Mouse (Mus musculus) heart, adult 2 months (tissue): ENCODE measurements around the gene Gm45062. TPM values are rescaled to one million over a fixed set of nuclear protein-coding genes. Genes with fewer than 3 reads are reported as not detected.
"Not testable (repeated sequence)": the region's sequence is repeated elsewhere in the genome, so short reads cannot be mapped to it uniquely, and the experiment has no call there.

Experiments
- DNase-seq, 2 experiments: peaks; one replicate each; pipeline ENCODE4 v3.0.0; 2021
- H3K27ac ChIP-seq: fragments of 200-600 bp; 2 replicates; pipeline ENCODE4 v1.8.1; 2022
- H3K27me3 ChIP-seq: fragments of 200-500 bp; 2 replicates; pipeline ENCODE4 v1.6.1; 2012; ENCODE audit warnings: mild to moderate bottlenecking, low read length, inconsistent platforms, mixed read lengths; ENCODE audit not compliant: control insufficient read depth, insufficient read depth
- H3K36me3 ChIP-seq: fragments of 200-500 bp; 2 replicates; pipeline ENCODE4 v1.6.1; 2012; ENCODE audit warnings: low read length, inconsistent platforms; ENCODE audit not compliant: control insufficient read depth, insufficient read depth
- H3K4me1 ChIP-seq: fragments of 200-500 bp; 2 replicates; pipeline ENCODE4 v1.6.1; 2011; ENCODE audit warnings: low read length; ENCODE audit not compliant: control insufficient read depth, insufficient read depth
- H3K4me3 ChIP-seq: fragments of 200-600 bp; 2 replicates; pipeline ENCODE4 v1.8.1; 2022
- H3K79me2 ChIP-seq: fragments of 200-500 bp; replicated peaks from 2 replicates; pipeline ENCODE4 v1.6.1; 2012; ENCODE audit warnings: mild to moderate bottlenecking, inconsistent platforms, low read length, moderate library complexity, mixed read lengths; ENCODE audit not compliant: control insufficient read depth, insufficient read depth
- H3K9ac ChIP-seq: fragments of 200-500 bp; 2 replicates; pipeline ENCODE4 v1.6.1; 2012; ENCODE audit warnings: low read depth, mild to moderate bottlenecking, control low read depth, inconsistent platforms, low read length, mixed read lengths
- CTCF ChIP-seq: fragments of 200-600 bp; IDR thresholded peaks from 2 replicates; pipeline ENCODE4 v1.8.1; 2022; ENCODE audit warnings: antibody characterized with exemption, mild to moderate bottlenecking, moderate library complexity
- EP300 ChIP-seq: fragments of 200-500 bp; IDR thresholded peaks from 2 replicates; pipeline ENCODE4 v1.6.1; 2011; ENCODE audit warnings: low read depth, low read length, control low read depth; ENCODE audit not compliant: insufficient read depth
- POLR2A ChIP-seq: fragments of 200-500 bp; IDR thresholded peaks from 2 replicates; pipeline ENCODE4 v1.6.1; 2011; ENCODE audit warnings: mild to moderate bottlenecking, low read depth, low read length, control low read depth; ENCODE audit not compliant: insufficient read depth
- WGBS: fragments of 180-500 bp; shearing (Covaris S2); methylation state at CpG from one replicate; pipeline ENCODE4 v1.1.7; 2018; 5-methylcytosine and 5-hydroxymethylcytosine counted together
- intact Hi-C: fragments of 180-260 bp; cut with DNase I; formaldehyde crosslinking; loops from one replicate; pipeline ENCODE4 v1.15.1; 2025
- polyA plus RNA-seq: library from polyadenylated mRNA; depleted of rRNA; stranded (reverse); fragments of >200 nt; gene quantifications from 2 replicates; pipeline ENCODE4 v1.2.3, GENCODE M21; 2012
- total RNA-seq, 2 experiments: library from RNA; stranded (reverse); gene quantifications; 2 replicates each; pipeline ENCODE4 v1.2.3; 2021

Gene Gm45062
- total and polyA plus RNA-seq, 3 experiments, result 0.57 to 1.9 TPM; not detected in 1

DNA sequence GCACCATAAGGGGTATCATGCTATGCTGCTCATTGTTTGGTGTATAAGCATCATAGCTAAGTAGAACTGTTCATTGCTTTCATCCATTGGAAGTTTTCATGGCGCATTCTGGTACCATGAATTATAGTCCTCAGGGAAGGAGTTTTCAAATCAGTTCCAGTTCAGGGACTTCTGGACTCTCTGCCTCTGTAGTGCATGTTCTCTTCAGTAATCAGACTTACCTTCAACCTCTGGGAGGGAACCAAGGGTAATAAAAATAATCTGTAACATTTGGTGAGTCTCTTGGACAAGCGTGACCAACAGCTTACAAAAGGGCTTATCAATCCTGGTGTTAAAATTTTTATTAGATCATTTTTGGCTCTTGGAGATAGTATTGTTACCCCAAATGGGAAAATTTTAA is 60.3 kb downstream of the Gm45062 start:
- Histone ChIP-seq H3K27ac (no peak overlapping the region), H3K79me2 (no peaks in the 10 kb centered on the region), H3K9ac (no peak overlapping the region), H3K36me3 (no peaks in the 10 kb centered on the region), H3K4me1 (no peaks in the 10 kb centered on the region), H3K27me3 (no peaks in the 10 kb centered on the region), H3K4me3 (no peak overlapping the region)
- TF ChIP-seq CTCF, result no peak
- intact Hi-C loops, result no loop called here
- WGBS, result 79% methylated on average over 2 of the region's 2 CpGs
- no peak for DNase-seq

DNA sequence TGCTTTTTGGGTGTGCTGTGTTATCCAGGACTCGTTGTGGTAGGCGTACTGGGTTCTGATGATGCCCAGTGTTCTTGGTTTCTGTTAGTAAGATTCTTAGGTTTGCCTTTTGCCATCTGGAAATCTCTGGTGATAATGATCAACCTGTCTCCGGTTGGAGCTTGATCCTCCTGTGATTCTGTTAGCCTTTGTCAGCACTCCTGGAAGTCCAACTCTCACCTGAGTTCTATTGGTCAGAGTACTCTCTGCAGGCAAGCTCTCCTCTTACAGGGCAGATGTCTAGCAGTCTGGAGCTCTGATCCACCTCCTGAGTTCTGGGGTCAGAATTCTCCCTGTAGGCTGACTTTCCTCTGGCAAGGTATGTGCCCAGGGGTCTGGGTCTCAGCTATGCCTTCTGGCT is 72.2 kb downstream of the Gm45062 start:
- H3K4me1 ChIP-seq, intact Hi-C loops, H3K36me3 ChIP-seq, H3K4me3 ChIP-seq, H3K79me2 ChIP-seq, H3K27ac ChIP-seq, DNase-seq, H3K27me3 ChIP-seq, H3K9ac ChIP-seq: not testable (repeated sequence)
- 99% methylated on average over 3 of the region's 3 CpGs for WGBS

DNA sequence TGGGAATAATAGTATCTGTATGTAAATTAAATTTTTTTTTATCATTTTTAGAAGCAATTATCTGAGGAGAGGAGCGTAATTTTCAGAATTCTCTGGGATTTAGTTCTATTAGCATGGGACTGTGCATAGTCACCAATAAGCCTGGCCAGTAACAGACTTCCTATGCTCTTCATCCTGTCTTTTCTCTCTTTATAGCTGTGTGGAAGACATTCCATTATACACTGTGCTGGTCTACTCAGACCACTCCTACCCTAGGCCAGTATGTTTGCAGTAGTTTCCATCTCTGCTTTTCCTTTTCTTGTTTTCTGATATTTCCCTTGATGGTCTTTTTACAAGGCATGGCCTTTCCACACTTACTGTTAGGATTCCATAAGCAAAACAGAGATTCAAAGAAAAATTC is 74.1 kb downstream of the Gm45062 start:
- no peak overlapping the region for H3K9ac ChIP-seq
- TF ChIP-seq EP300 (no peak), CTCF (no peak), POLR2A (no peak)
- 100% methylated on average over 1 of the region's 1 CpGs for WGBS
- H3K4me3 ChIP-seq, result no peak overlapping the region
- no peak for DNase-seq
- no peaks in the 10 kb centered on the region for H3K27me3 ChIP-seq
- H3K36me3 ChIP-seq, result no peaks in the 10 kb centered on the region
- no peak overlapping the region for H3K27ac ChIP-seq
- H3K4me1 ChIP-seq, result no peaks in the 10 kb centered on the region; the same call in 1 of the 2 replicates
- intact Hi-C loops, result no loop called here
- no peaks in the 10 kb centered on the region for H3K79me2 ChIP-seq

DNA sequence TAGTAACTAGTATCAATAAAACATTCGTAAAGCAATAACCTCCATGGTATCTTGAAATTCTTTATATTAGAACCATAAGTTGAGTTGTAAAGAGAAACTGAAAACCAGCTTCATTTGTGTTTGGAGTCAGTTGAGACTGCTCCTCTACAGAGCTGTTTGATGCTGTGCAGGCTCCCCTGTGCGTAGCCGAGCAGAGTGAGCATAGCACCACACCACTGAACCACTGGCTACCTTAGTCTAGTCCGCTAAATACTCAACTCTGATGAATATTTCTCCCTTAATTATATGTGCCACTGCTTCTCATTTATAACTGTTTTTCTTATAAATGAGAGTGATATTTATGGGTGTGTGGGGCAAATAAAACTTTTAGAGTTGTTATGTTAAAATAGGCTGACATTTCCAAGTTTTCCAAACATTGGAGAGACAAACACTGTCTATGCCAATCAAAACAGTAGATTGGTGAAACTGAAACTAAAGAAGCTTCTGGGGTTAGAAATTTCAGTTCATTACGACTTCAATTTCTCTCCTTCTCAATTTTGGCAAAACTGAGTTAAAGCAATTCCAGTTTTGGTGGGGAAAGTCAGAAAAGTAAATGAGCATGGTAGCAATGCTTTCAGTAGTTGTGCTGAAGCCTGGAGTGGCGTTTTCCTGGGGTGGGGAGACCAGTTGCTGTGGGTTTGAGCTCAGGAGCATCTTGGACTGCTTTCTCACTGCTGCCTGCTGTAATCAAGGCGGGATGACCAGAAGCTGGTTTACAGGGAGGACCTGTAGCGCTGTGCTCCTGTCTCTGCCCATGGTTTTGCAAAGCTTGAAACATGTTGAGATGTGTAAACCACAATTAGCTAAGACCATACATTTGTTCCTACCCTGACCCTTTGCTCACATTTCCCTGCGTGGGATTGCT is 77.5 kb downstream of the Gm45062 start:
- Histone ChIP-seq H3K9ac (peak overlapping the region; percentile 5), H3K4me3 (peak overlapping the region; percentile 36), H3K4me1 (no peaks in the 10 kb centered on the region; the same call in 1 of the 2 replicates), H3K27me3 (no peaks in the 10 kb centered on the region), H3K27ac (peak overlapping the region; percentile 56), H3K36me3 (no peaks in the 10 kb centered on the region), H3K79me2 (no peaks in the 10 kb centered on the region)
- TF ChIP-seq POLR2A, result no peak
- TF ChIP-seq EP300, result no peak
- no peak for TF ChIP-seq CTCF
- DNase-seq, result peak; percentile 24 to 36
- 62% methylated on average over 9 of the region's 9 CpGs for WGBS
- intact Hi-C loops, result no loop called here

DNA sequence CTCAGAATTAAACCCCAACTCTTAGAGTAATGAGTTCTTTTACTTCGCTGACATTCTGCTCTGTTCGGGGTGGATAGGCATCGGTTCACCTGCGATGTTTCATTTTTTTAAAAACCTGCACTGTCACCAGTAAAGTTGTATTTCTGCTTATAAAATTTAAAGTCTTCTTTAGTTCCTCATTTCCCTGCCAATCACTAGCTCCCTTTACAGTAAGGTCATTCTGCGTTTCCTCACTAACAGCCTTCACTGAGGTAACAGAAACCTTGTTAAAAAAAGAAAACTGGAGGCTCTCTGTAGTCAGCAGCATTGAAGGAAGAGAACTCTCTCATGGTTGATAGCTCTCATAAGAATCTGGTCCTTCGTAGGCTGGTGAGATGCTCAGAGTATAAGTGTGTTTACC is 80.2 kb downstream of the Gm45062 start:
- Histone ChIP-seq H3K4me1 (no peaks in the 10 kb centered on the region; the same call in 1 of the 2 replicates), H3K27ac (no peak overlapping the region), H3K79me2 (no peaks in the 10 kb centered on the region), H3K27me3 (no peaks in the 10 kb centered on the region), H3K4me3 (no peak overlapping the region), H3K9ac (no peak overlapping the region), H3K36me3 (no peaks in the 10 kb centered on the region)
- DNase-seq, result no peak
- intact Hi-C loops, result no loop called here
- no peak for TF ChIP-seq CTCF
- TF ChIP-seq EP300, result no peak
- TF ChIP-seq POLR2A, result no peak
- 94% methylated on average over 6 of the region's 6 CpGs for WGBS

DNA sequence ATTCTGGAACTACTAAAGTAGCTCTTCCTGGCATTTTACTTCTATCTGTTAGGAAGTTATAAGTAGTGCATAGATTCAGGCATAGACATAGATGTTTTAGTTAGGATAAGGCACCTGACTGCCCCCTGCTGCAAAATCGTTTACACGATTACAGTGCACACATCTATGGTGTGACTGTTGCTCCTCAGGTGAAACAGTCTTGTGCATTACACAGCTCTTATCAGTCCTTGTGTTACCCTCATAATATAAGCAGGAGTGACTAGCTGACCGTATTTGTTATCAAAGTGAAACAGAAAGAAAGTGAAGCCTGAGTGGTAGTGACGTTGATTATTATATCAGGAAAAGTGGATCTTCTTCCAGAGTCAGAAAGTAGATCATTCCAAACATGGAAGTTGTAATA is 84.0 kb downstream of the Gm45062 start:
- H3K27me3 ChIP-seq, result no peaks in the 10 kb centered on the region
- 86% methylated on average over 4 of the region's 4 CpGs for WGBS
- TF ChIP-seq POLR2A (no peak), EP300 (no peak), CTCF (no peak)
- no peaks in the 10 kb centered on the region for H3K4me1 ChIP-seq
- H3K36me3 ChIP-seq, result no peaks in the 10 kb centered on the region
- DNase-seq, result no peak
- H3K27ac ChIP-seq, result no peak overlapping the region
- H3K9ac ChIP-seq, result no peak overlapping the region
- no peaks in the 10 kb centered on the region for H3K79me2 ChIP-seq
- no peak overlapping the region for H3K4me3 ChIP-seq
- intact Hi-C loops, result loop anchor here (5.0 kb wide), 1 partner anchor 66 kb away; no protein-coding TSS in a partner anchor
